Mouse (Mus musculus): ENCODE measurements around the gene Slc10a7. TPM values are rescaled to one million over a fixed set of nuclear protein-coding genes. Genes with fewer than 3 reads are reported as not detected.

Slc10a7 gene
- polyA plus RNA-seq, 2 experiments = 13.1 to 20.9 TPM

DNA sequence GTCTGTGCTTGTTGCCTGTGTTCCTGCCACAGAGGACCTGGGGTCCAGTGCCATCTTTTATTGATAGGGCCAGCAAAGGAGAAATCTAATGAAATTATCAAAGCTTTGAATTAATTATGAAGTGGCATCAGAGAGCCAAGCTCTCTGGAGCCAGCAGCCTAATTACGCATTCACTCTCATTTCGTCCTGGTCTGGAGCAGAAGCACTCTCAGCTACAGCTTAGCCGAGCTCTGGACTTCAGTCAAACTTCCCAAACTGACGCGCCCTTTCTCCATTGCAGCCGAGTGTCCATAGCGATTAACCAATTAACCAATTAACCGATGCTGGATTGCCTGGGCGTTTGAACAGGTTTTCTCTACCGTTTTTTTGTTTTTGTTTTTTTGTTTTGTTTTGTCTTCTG, 68.4 kb downstream of the Slc10a7 start:
- no peak overlapping the region for H3K4me2 ChIP-seq (replicated peaks; ENCODE audit: low read depth, low read length, severe bottlenecking)
- H3K9ac ChIP-seq (ENCODE audit: low read depth, low read length, severe bottlenecking) = no peak overlapping the region
- TF ChIP-seq POLR2A (IDR thresholded peaks at IDR 0.05; ENCODE audit: borderline replicate concordance, extremely low read depth, insufficient read depth, insufficient read length) = no peak
- H3K9me3 ChIP-seq (ENCODE audit: control insufficient read depth, low read length) = no peaks in the 10 kb centered on the region
- H3K27me3 ChIP-seq (ENCODE audit: control insufficient read depth, insufficient read depth, low read length) = no peaks in the 10 kb centered on the region
- H3K27ac ChIP-seq (replicated peaks; ENCODE audit: low read depth, low read length) = no peak overlapping the region
- 55% methylated on average over 10 of the region's 10 CpGs for WGBS
- H3K36me3 ChIP-seq (ENCODE audit: control insufficient read depth, insufficient read depth, low read length) = no peaks in the 10 kb centered on the region
- peaks cover 3% of the 10 kb centered on the region; the same call in 1 of the 2 replicates for H3K4me1 ChIP-seq (ENCODE audit: control insufficient read depth, insufficient read depth, low read length)
- no peak overlapping the region for H3K4me3 ChIP-seq (replicated peaks; ENCODE audit: low read length)
- ATAC-seq (ENCODE audit: low FRiP score, low read depth) (no peak), DNase-seq (ENCODE audit: low spot score) (no peak)

DNA sequence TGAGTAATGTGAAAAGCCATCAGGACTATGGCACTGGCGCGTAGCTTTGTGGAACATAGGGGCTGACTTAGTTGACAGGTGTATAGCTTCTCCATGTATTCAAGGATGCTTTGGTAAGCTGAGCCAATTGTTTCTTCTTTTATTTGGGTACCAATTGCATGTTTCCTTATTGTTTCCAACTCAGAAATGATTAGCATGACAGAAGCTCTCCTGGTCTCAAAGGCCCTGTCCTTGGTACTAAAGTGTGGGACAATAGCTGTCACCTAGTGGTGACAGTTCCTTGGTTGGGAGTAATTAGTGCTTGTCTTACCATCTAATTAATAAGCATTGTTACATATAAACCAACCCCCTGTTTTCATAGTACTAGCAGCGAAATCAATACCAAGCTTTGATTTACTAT, 68.9 kb downstream of the Slc10a7 start:
- ATAC-seq (ENCODE audit: low FRiP score, low read depth) (no peak), DNase-seq (ENCODE audit: low spot score) (no peak)
- Histone ChIP-seq H3K27me3 (ENCODE audit: control insufficient read depth, insufficient read depth, low read length) (no peaks in the 10 kb centered on the region), H3K4me2 (replicated peaks; ENCODE audit: low read depth, low read length, severe bottlenecking) (no peak overlapping the region), H3K4me3 (replicated peaks; ENCODE audit: low read length) (no peak overlapping the region), H3K9ac (ENCODE audit: low read depth, low read length, severe bottlenecking) (no peak overlapping the region), H3K36me3 (ENCODE audit: control insufficient read depth, insufficient read depth, low read length) (no peaks in the 10 kb centered on the region), H3K4me1 (ENCODE audit: control insufficient read depth, insufficient read depth, low read length) (peaks cover 3% of the 10 kb centered on the region; the same call in 1 of the 2 replicates), H3K9me3 (ENCODE audit: control insufficient read depth, low read length) (no peaks in the 10 kb centered on the region), H3K27ac (replicated peaks; ENCODE audit: low read depth, low read length) (no peak overlapping the region)
- TF ChIP-seq POLR2A (IDR thresholded peaks at IDR 0.05; ENCODE audit: borderline replicate concordance, extremely low read depth, insufficient read depth, insufficient read length) = no peak
- WGBS = 74% methylated on average over 3 of the region's 3 CpGs

DNA sequence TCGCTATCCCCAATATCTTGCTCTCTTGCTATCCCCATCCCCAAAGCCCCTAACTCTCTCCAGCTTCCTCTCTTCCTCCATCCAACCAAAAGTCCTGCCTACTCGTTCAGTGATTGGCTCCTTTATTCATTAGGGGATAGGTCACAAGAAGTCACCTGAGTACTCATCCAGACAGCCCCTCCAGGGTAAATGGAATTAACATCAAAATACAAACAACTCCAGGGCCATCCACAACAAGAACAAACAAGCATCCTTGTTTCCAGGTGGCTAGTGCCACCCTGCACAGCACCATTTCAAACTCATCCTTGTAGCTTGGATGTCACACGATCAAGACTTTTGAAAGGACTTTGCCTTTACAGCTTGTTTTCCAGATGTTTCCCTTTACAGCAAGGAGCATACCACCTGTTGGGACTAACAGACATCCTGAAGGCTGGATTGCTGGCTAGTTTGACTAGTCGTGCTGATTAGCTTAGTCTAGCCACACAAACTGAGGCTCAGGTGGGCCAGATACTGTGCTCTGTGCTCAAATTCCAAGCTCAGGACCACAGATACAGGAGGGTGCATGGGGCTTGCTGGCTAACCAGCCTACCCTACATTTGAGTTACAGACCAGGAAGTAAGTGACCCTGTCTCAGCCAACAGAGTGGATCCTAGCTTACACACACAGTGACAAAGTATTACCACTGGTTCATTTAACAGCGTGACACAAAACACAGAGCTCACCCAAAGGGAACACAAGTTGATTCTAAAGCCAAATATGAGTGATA, 75.0 kb downstream of the Slc10a7 start:
- no peak for TF ChIP-seq POLR2A (IDR thresholded peaks at IDR 0.05; ENCODE audit: borderline replicate concordance, extremely low read depth, insufficient read depth, insufficient read length)
- Histone ChIP-seq H3K4me1 (ENCODE audit: control insufficient read depth, insufficient read depth, low read length) (peaks cover 10% of the 10 kb centered on the region), H3K36me3 (ENCODE audit: control insufficient read depth, insufficient read depth, low read length) (no peaks in the 10 kb centered on the region), H3K9ac (ENCODE audit: low read depth, low read length, severe bottlenecking) (no peak overlapping the region), H3K27ac (replicated peaks; ENCODE audit: low read depth, low read length) (no peak overlapping the region), H3K27me3 (ENCODE audit: control insufficient read depth, insufficient read depth, low read length) (no peaks in the 10 kb centered on the region), H3K4me2 (replicated peaks; ENCODE audit: low read depth, low read length, severe bottlenecking) (no peak overlapping the region), H3K4me3 (replicated peaks; ENCODE audit: low read length) (no peak overlapping the region), H3K9me3 (ENCODE audit: control insufficient read depth, low read length) (no peaks in the 10 kb centered on the region)
- ATAC-seq (ENCODE audit: low FRiP score, low read depth) (no peak), DNase-seq (ENCODE audit: low spot score) (no peak)
- 62% methylated on average over 5 of the region's 5 CpGs for WGBS

DNA sequence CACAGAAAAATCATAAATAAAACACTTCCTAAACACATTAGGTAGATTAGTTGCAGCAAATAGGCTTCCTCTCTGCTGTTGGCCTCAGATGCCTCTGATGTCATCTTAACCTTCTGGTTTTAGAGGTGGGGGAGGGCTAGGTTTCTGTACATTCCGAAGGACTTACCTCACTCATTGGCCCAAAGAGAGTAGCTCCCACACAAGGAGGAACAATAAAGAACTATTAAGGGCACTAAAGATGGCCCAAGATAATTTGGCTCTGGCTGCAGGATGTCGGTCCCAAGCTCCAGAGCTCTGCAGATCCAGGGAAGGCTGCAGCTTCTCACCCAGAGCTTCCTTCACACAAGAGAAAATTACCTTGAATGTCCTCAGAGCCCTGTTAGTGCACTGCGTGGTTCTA, 75.7 kb downstream of the Slc10a7 start:
- Histone ChIP-seq H3K4me3 (replicated peaks; ENCODE audit: low read length) (no peak overlapping the region), H3K27ac (replicated peaks; ENCODE audit: low read depth, low read length) (no peak overlapping the region), H3K4me2 (replicated peaks; ENCODE audit: low read depth, low read length, severe bottlenecking) (no peak overlapping the region), H3K4me1 (ENCODE audit: control insufficient read depth, insufficient read depth, low read length) (peaks cover 10% of the 10 kb centered on the region), H3K9me3 (ENCODE audit: control insufficient read depth, low read length) (no peaks in the 10 kb centered on the region), H3K36me3 (ENCODE audit: control insufficient read depth, insufficient read depth, low read length) (no peaks in the 10 kb centered on the region), H3K27me3 (ENCODE audit: control insufficient read depth, insufficient read depth, low read length) (no peaks in the 10 kb centered on the region), H3K9ac (ENCODE audit: low read depth, low read length, severe bottlenecking) (no peak overlapping the region)
- TF ChIP-seq POLR2A (IDR thresholded peaks at IDR 0.05; ENCODE audit: borderline replicate concordance, extremely low read depth, insufficient read depth, insufficient read length) = no peak
- 27% methylated on average over 3 of the region's 3 CpGs for WGBS
- DNase-seq (ENCODE audit: low spot score) (peak; percentile 15), ATAC-seq (ENCODE audit: low FRiP score, low read depth) (peak; percentile 63; the same call in 1 of the 2 replicates)

DNA sequence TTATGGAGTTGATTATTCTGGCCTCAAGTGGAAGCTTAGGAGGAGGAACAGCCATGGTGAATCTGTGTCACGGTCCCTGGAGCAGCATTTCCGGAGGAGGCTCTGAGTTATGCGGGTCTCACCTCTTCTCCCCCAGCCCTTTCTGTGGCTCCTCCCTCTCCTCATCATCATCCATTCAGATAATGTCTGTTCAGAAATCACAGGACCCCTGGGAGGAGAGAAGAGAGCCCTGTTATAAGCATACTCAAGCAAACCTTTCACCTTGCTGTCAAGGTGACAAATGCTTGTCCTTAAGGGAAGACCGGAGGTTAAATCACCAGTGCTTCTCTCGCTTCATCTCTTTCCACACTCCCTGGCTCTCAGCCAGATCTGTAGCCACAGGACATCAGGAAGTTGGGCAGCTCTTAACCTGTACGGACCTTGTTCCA, 86.3 kb downstream of the Slc10a7 start:
- Histone ChIP-seq H3K4me3 (replicated peaks; ENCODE audit: low read length) (no peak overlapping the region), H3K27ac (replicated peaks; ENCODE audit: low read depth, low read length) (no peak overlapping the region), H3K36me3 (ENCODE audit: control insufficient read depth, insufficient read depth, low read length) (no peaks in the 10 kb centered on the region), H3K9me3 (ENCODE audit: control insufficient read depth, low read length) (no peaks in the 10 kb centered on the region), H3K4me1 (ENCODE audit: control insufficient read depth, insufficient read depth, low read length) (0 out of 2 replicates have a peak, but pooled peaks cover 8% of the 10 kb centered on the region), H3K27me3 (ENCODE audit: control insufficient read depth, insufficient read depth, low read length) (no peaks in the 10 kb centered on the region), H3K9ac (ENCODE audit: low read depth, low read length, severe bottlenecking) (no peak overlapping the region), H3K4me2 (replicated peaks; ENCODE audit: low read depth, low read length, severe bottlenecking) (no peak overlapping the region)
- no peak for ATAC-seq (ENCODE audit: low FRiP score, low read depth)
- no peak for TF ChIP-seq POLR2A (IDR thresholded peaks at IDR 0.05; ENCODE audit: borderline replicate concordance, extremely low read depth, insufficient read depth, insufficient read length)
- 41% methylated on average over 6 of the region's 6 CpGs for WGBS
- no peak for DNase-seq (ENCODE audit: low spot score)

All from limb, embryonic 14.5 days (tissue).